Mouse (Mus musculus): ENCODE results near the gene Phrf1.

GRCm38 (mm10) chr7:141231111-141231510 lies 2.5 kb downstream of the Phrf1 start:
- TF ChIP-seq POLR2A (IDR thresholded peaks at IDR 0.05; ENCODE audit: insufficient read length, low read depth): no peak
- TF ChIP-seq MAX (IDR thresholded peaks at IDR 0.05; ENCODE audit: low read depth): no peak
- TF ChIP-seq CEBPB (IDR thresholded peaks at IDR 0.05; ENCODE audit: insufficient read depth, poor library complexity, severe bottlenecking): no peak
- no peak for TF ChIP-seq E2F4 (IDR thresholded peaks at IDR 0.05; ENCODE audit: insufficient read depth)
- TF ChIP-seq POLR2AphosphoS2 (IDR thresholded peaks at IDR 0.05; ENCODE audit: insufficient read length, low read depth): no peak

Measured in myocyte (in vitro differentiated cells).